ENCODE assay signal across 8 mouse cellular contexts in genomic region chr19:4838526-4839140, GRCm38 (mm10). TPM values are rescaled to one million over a fixed set of nuclear protein-coding genes. Genes with fewer than 3 reads are reported as not detected.
DNase-seq lines count a peak whose midpoint lies in the region; ATAC-seq and TF ChIP-seq lines count a peak whose summit lies in the region.

No protein-coding gene starts in this region.

- H3K4me2 ChIP-seq in hindbrain, embryonic 16.5 days (ENCODE audit: low read length) = peak overlapping the region; percentile 99
- H3K4me2 ChIP-seq in neural tube, embryonic 12.5 days (replicated peaks) = peak overlapping the region; percentile 97

- no peaks in the 10 kb centered on the region for H3K36me3 ChIP-seq in hindbrain, embryonic 16.5 days (ENCODE audit: control insufficient read depth, insufficient read depth, low read length)
- 0 out of 2 replicates have a peak, but pooled peaks cover 3% of the 10 kb centered on the region for H3K36me3 ChIP-seq in neural tube, embryonic 12.5 days

- peaks cover 19% of the 10 kb centered on the region for H3K27me3 ChIP-seq in hindbrain, embryonic 16.5 days (replicated peaks; ENCODE audit: control insufficient read depth, insufficient read depth, low read length)
- H3K27me3 ChIP-seq in neural tube, embryonic 12.5 days (replicated peaks) = peaks cover 22% of the 10 kb centered on the region

- 35% methylated on average over 10 of the region's 10 CpGs for WGBS in hindbrain, embryonic 16.5 days
- WGBS in neural tube, embryonic 12.5 days = 41% methylated on average over 10 of the region's 10 CpGs

- H3K4me1 ChIP-seq in bone marrow macrophage, adult 2 months (ENCODE audit: control insufficient read depth, insufficient read depth, low read length) = peaks cover 15% of the 10 kb centered on the region
- H3K4me1 ChIP-seq in hindbrain, embryonic 16.5 days (ENCODE audit: control insufficient read depth, insufficient read depth, low read depth, low read length) = peaks cover 14% of the 10 kb centered on the region
- peaks cover 19% of the 10 kb centered on the region for H3K4me1 ChIP-seq in neural tube, embryonic 12.5 days

- peak overlapping the region; percentile 68 for H3K9ac ChIP-seq in hindbrain, embryonic 16.5 days (ENCODE audit: low read depth, low read length)
- peak overlapping the region; percentile 63 for H3K9ac ChIP-seq in neural tube, embryonic 12.5 days

- H3K9me3 ChIP-seq in hindbrain, embryonic 16.5 days (ENCODE audit: control insufficient read depth, low read length) = no peaks in the 10 kb centered on the region
- no peaks in the 10 kb centered on the region for H3K9me3 ChIP-seq in neural tube, embryonic 12.5 days

- ATAC-seq in hindbrain, embryonic 16.5 days = no peak; the same call in 1 of the 2 replicates
- 0 out of 2 replicates have a peak, but pooled peaks have one; percentile 21 for ATAC-seq in neural tube, embryonic 12.5 days (ENCODE audit: low FRiP score, low read depth)

- H3K4me3 ChIP-seq in layer of hippocampus, adult 2 months = peak overlapping the region; percentile 88
- peak overlapping the region; percentile 67 for H3K4me3 ChIP-seq in bone marrow macrophage, adult 2 months (ENCODE audit: insufficient read depth, low read length)
- peak overlapping the region; percentile 69 for H3K4me3 ChIP-seq in hindbrain, embryonic 16.5 days (ENCODE audit: low read length)
- H3K4me3 ChIP-seq in neural tube, embryonic 12.5 days = peak overlapping the region; percentile 57

- TF ChIP-seq CTCF in layer of hippocampus, adult 2 months (conservative IDR thresholded peaks at IDR 0.05) = no peak
- no peak for TF ChIP-seq CTCF in bone marrow macrophage, adult 2 months (IDR thresholded peaks at IDR 0.05; ENCODE audit: low read depth, low read length)

- no peak for DNase-seq in layer of hippocampus, adult 2 months (ENCODE audit: low spot score in 2 of 2)
- no peak for DNase-seq in layer of hippocampus, adult 18-20 months (ENCODE audit: low spot score in 2 of 2)
- no peak for DNase-seq in layer of hippocampus, postnatal 14 days (ENCODE audit: low spot score in 2 of 2)
- DNase-seq in right cerebral cortex, adult 2 months (ENCODE audit: low spot score in 2 of 2) = no peak
- no peak for DNase-seq in left cerebral cortex, adult 9 months (ENCODE audit: low spot score in 2 of 2)

- peak overlapping the region; percentile 56 for H3K27ac ChIP-seq in layer of hippocampus, adult 2 months
- no peak overlapping the region for H3K27ac ChIP-seq in bone marrow macrophage, adult 2 months (ENCODE audit: insufficient read depth, low read depth, low read length)
- 0 out of 2 replicates have a peak overlapping the region, but pooled peaks have one; percentile 24 for H3K27ac ChIP-seq in hindbrain, embryonic 16.5 days (ENCODE audit: low read depth, low read length)
- no peak overlapping the region for H3K27ac ChIP-seq in neural tube, embryonic 12.5 days

- TF ChIP-seq POLR2A in bone marrow macrophage, adult 2 months (IDR thresholded peaks at IDR 0.05; ENCODE audit: borderline replicate concordance, low read depth, low read length) = no peak

RNA-seq across cellular contexts. Expression of gene Ccs, which starts 0.5 kb away (rescaled TPM):
- total RNA-seq in layer of hippocampus, adult 2 months (2021) = 10 to 100 TPM; 33.9 to 38.8 TPM
- 10 to 100 TPM; 33.2 to 35.4 TPM for total RNA-seq in layer of hippocampus, adult 18-20 months (2021)
- 42.5 and 42.8 TPM in 2 replicates for polyA plus RNA-seq in bone marrow macrophage, adult 2 months (2012; ENCODE audit: insufficient read depth, insufficient read length, missing spikeins)
- 38.4 and 43.0 TPM in 2 replicates for polyA plus RNA-seq in hindbrain, embryonic 16.5 days (2015; fragmentation: Nextera tagmentation; extraction: Ambion mirVana)
- polyA plus RNA-seq in neural tube, embryonic 12.5 days (2016; fragmentation: Nextera tagmentation; extraction: Ambion mirVana) = 42.3 and 44.1 TPM in 2 replicates
- total RNA-seq in layer of hippocampus, postnatal 14 days (2021) = 10 to 100 TPM; 42.6 to 43.6 TPM

RNA-seq across cellular contexts. Expression of gene Ccdc87, which starts 0.5 kb away (rescaled TPM):
- total RNA-seq in layer of hippocampus, adult 2 months (2021) = 1 to 10 TPM; 1.7 to 2.2 TPM
- 1 to 10 TPM; 2.0 to 2.2 TPM for total RNA-seq in layer of hippocampus, adult 18-20 months (2021)
- polyA plus RNA-seq in bone marrow macrophage, adult 2 months (2012; ENCODE audit: insufficient read depth, insufficient read length, missing spikeins) = not detected in 2 replicates
- polyA plus RNA-seq in hindbrain, embryonic 16.5 days (2015; fragmentation: Nextera tagmentation; extraction: Ambion mirVana) = 0.57 and 0.74 TPM in 2 replicates
- 0.14 and 0.26 TPM in 2 replicates for polyA plus RNA-seq in neural tube, embryonic 12.5 days (2016; fragmentation: Nextera tagmentation; extraction: Ambion mirVana)
- total RNA-seq in layer of hippocampus, postnatal 14 days (2021) = 1 to 10 TPM; 2.0 TPM

RNA-seq across cellular contexts. Expression of gene Ctsf, which starts 16.3 kb away (rescaled TPM):
- total RNA-seq in layer of hippocampus, adult 2 months (2021) = 100 to 1,000 TPM; 108 to 114 TPM
- 100 to 1,000 TPM; 104 to 111 TPM for total RNA-seq in layer of hippocampus, adult 18-20 months (2021)
- 23.6 and 29.5 TPM in 2 replicates for polyA plus RNA-seq in bone marrow macrophage, adult 2 months (2012; ENCODE audit: insufficient read depth, insufficient read length, missing spikeins)
- 87.0 and 90.1 TPM in 2 replicates for polyA plus RNA-seq in hindbrain, embryonic 16.5 days (2015; fragmentation: Nextera tagmentation; extraction: Ambion mirVana)
- 59.0 and 61.8 TPM in 2 replicates for polyA plus RNA-seq in neural tube, embryonic 12.5 days (2016; fragmentation: Nextera tagmentation; extraction: Ambion mirVana)
- 100 to 1,000 TPM; 103 to 125 TPM for total RNA-seq in layer of hippocampus, postnatal 14 days (2021)

RNA-seq across cellular contexts. Expression of gene Rbm14, which starts 27.2 kb away (rescaled TPM):
- total RNA-seq in layer of hippocampus, adult 2 months (2021) = 10 to 100 TPM; 59.5 to 65.9 TPM
- total RNA-seq in layer of hippocampus, adult 18-20 months (2021) = 10 to 100 TPM; 47.7 to 53.1 TPM
- polyA plus RNA-seq in bone marrow macrophage, adult 2 months (2012; ENCODE audit: insufficient read depth, insufficient read length, missing spikeins) = 21.0 and 22.9 TPM in 2 replicates
- polyA plus RNA-seq in hindbrain, embryonic 16.5 days (2015; fragmentation: Nextera tagmentation; extraction: Ambion mirVana) = 59.5 and 65.0 TPM in 2 replicates
- 96.3 and 97.1 TPM in 2 replicates for polyA plus RNA-seq in neural tube, embryonic 12.5 days (2016; fragmentation: Nextera tagmentation; extraction: Ambion mirVana)
- total RNA-seq in layer of hippocampus, postnatal 14 days (2021) = 10 to 100 TPM; 56.1 to 57.2 TPM

RNA-seq across cellular contexts. Expression of gene Gm21992, which starts 27.2 kb away (rescaled TPM):
- total RNA-seq in layer of hippocampus, adult 2 months (2021) = 10 to 100 TPM; 26.6 to 27.2 TPM
- 10 to 100 TPM; 24.5 to 31.9 TPM for total RNA-seq in layer of hippocampus, adult 18-20 months (2021)
- polyA plus RNA-seq in bone marrow macrophage, adult 2 months (2012; ENCODE audit: insufficient read depth, insufficient read length, missing spikeins) = 9.0 and 22.6 TPM in 2 replicates
- polyA plus RNA-seq in hindbrain, embryonic 16.5 days (2015; fragmentation: Nextera tagmentation; extraction: Ambion mirVana) = 21.3 and 24.2 TPM in 2 replicates
- polyA plus RNA-seq in neural tube, embryonic 12.5 days (2016; fragmentation: Nextera tagmentation; extraction: Ambion mirVana) = 28.1 and 34.7 TPM in 2 replicates
- 10 to 100 TPM; 19.9 to 21.4 TPM for total RNA-seq in layer of hippocampus, postnatal 14 days (2021)

Comparison
In these comparisons a context has a peak if more than half of its experiments do, and no peak if none do; other contexts are left out.
1. H3K27ac ChIP-seq: peak in layer of hippocampus, adult 2 months (single experiment) and hindbrain, embryonic 16.5 days (single experiment); none in bone marrow macrophage, adult 2 months (single experiment) and neural tube, embryonic 12.5 days (single experiment).
2. Peak in every context shown above with its lines, with median percentiles within 50 percentile points of each other: H3K4me3 ChIP-seq.